Mouse (Mus musculus): ENCODE measurements at regions not wholly inside any gene's neighbourhood (a gene's known extent, or its start where the extent isn't known, plus 50 kb on each side); places are given as distances from the start of the nearest gene placed in this dataset.

- H3K27me3 ChIP-seq (ENCODE audit: control insufficient read depth, insufficient read depth, insufficient read length): no peaks in the 10 kb centered on the region
- no peaks in the 10 kb centered on the region for H3K79me2 ChIP-seq (ENCODE audit: control insufficient read depth, insufficient read depth)
- TF ChIP-seq MYOG (IDR thresholded peaks at IDR 0.05; ENCODE audit: control insufficient read depth in 1 of 3, insufficient read depth in 1 of 3, insufficient read length in 2 of 3, low read depth in 2 of 3) (no peak), POLR2AphosphoS2 (IDR thresholded peaks at IDR 0.05; ENCODE audit: insufficient read length, low read depth) (no peak), USF1 (IDR thresholded peaks at IDR 0.05; ENCODE audit: low read depth) (no peak), TCF12 (IDR thresholded peaks at IDR 0.05; ENCODE audit: insufficient read depth, poor library complexity, severe bottlenecking) (no peak), CEBPB (IDR thresholded peaks at IDR 0.05; ENCODE audit: insufficient read depth, poor library complexity, severe bottlenecking) (no peak), SRF (IDR thresholded peaks at IDR 0.05; ENCODE audit: control insufficient read depth, insufficient read length, low read depth) (no peak), MAX (IDR thresholded peaks at IDR 0.05; ENCODE audit: low read depth) (no peak), MYOD1 (IDR thresholded peaks at IDR 0.05; ENCODE audit: control insufficient read depth in 1 of 3, insufficient read length in 2 of 3, low read depth in 2 of 3) (no peak), POLR2A (IDR thresholded peaks at IDR 0.05; ENCODE audit: insufficient read length, low read depth) (no peak), E2F4 (IDR thresholded peaks at IDR 0.05; ENCODE audit: insufficient read depth) (no peak), REST (IDR thresholded peaks at IDR 0.05; ENCODE audit: insufficient read depth, insufficient read length) (no peak), TCF3 (IDR thresholded peaks at IDR 0.05; ENCODE audit: insufficient read length, low read depth) (no peak)
Observed at GRCm38 (mm10) chr3:36797025-36797424, 65.9 kb upstream of the 4932438A13Rik start.

GRCm38 (mm10) chr3:36798160-36798823 is 64.6 kb upstream of the 4932438A13Rik start:
- Histone ChIP-seq H3K36me3 (ENCODE audit: control insufficient read depth, insufficient read depth) (no peaks in the 10 kb centered on the region), H3K4me3 (no peak overlapping the region), H3ac (ENCODE audit: control insufficient read depth, insufficient read length) (no peak overlapping the region), H3K79me2 (ENCODE audit: control insufficient read depth, insufficient read depth) (no peaks in the 10 kb centered on the region), H3K4me2 (ENCODE audit: low read depth) (no peak overlapping the region), H3K27me3 (ENCODE audit: control insufficient read depth, insufficient read depth, insufficient read length) (no peaks in the 10 kb centered on the region)
- TF ChIP-seq MAX (IDR thresholded peaks at IDR 0.05; ENCODE audit: low read depth) (no peak), TCF3 (IDR thresholded peaks at IDR 0.05; ENCODE audit: insufficient read length, low read depth) (no peak), USF1 (IDR thresholded peaks at IDR 0.05; ENCODE audit: low read depth) (no peak), POLR2A (IDR thresholded peaks at IDR 0.05; ENCODE audit: insufficient read length, low read depth) (no peak), POLR2AphosphoS2 (IDR thresholded peaks at IDR 0.05; ENCODE audit: insufficient read length, low read depth) (no peak), REST (IDR thresholded peaks at IDR 0.05; ENCODE audit: insufficient read depth, insufficient read length) (no peak), MYOG (IDR thresholded peaks at IDR 0.05; ENCODE audit: control insufficient read depth in 1 of 3, insufficient read depth in 1 of 3, insufficient read length in 2 of 3, low read depth in 2 of 3) (no peak), TCF12 (IDR thresholded peaks at IDR 0.05; ENCODE audit: insufficient read depth, poor library complexity, severe bottlenecking) (no peak), CEBPB (IDR thresholded peaks at IDR 0.05; ENCODE audit: insufficient read depth, poor library complexity, severe bottlenecking) (no peak), MYOD1 (IDR thresholded peaks at IDR 0.05; ENCODE audit: control insufficient read depth in 1 of 3, insufficient read length in 2 of 3, low read depth in 2 of 3) (no peak), SRF (IDR thresholded peaks at IDR 0.05; ENCODE audit: control insufficient read depth, insufficient read length, low read depth) (no peak), E2F4 (IDR thresholded peaks at IDR 0.05; ENCODE audit: insufficient read depth) (no peak)

More at GRCm38 (mm10) chr3:36797025-36797424, 65.9 kb upstream of the 4932438A13Rik start:
- H3K4me2 ChIP-seq (ENCODE audit: low read depth): no peak overlapping the region
- H3ac ChIP-seq (ENCODE audit: control insufficient read depth, insufficient read length): no peak overlapping the region
- H3K4me3 ChIP-seq: no peak overlapping the region
- H3K36me3 ChIP-seq (ENCODE audit: control insufficient read depth, insufficient read depth): no peaks in the 10 kb centered on the region

- Histone ChIP-seq H3ac (ENCODE audit: control insufficient read depth, insufficient read length) (no peak overlapping the region), H3K79me2 (ENCODE audit: control insufficient read depth, insufficient read depth) (no peaks in the 10 kb centered on the region), H3K27me3 (ENCODE audit: control insufficient read depth, insufficient read depth, insufficient read length) (peaks cover 7% of the 10 kb centered on the region), H3K4me3 (no peak overlapping the region), H3K4me2 (ENCODE audit: low read depth) (no peak overlapping the region), H3K36me3 (ENCODE audit: control insufficient read depth, insufficient read depth) (no peaks in the 10 kb centered on the region)
- TF ChIP-seq CEBPB (IDR thresholded peaks at IDR 0.05; ENCODE audit: insufficient read depth, poor library complexity, severe bottlenecking) (no peak), REST (IDR thresholded peaks at IDR 0.05; ENCODE audit: insufficient read depth, insufficient read length) (no peak), MAX (IDR thresholded peaks at IDR 0.05; ENCODE audit: low read depth) (no peak), USF1 (IDR thresholded peaks at IDR 0.05; ENCODE audit: low read depth) (no peak), POLR2AphosphoS2 (IDR thresholded peaks at IDR 0.05; ENCODE audit: insufficient read length, low read depth) (no peak), MYOG (IDR thresholded peaks at IDR 0.05; ENCODE audit: control insufficient read depth in 1 of 3, insufficient read depth in 1 of 3, insufficient read length in 2 of 3, low read depth in 2 of 3) (no peak), MYOD1 (IDR thresholded peaks at IDR 0.05; ENCODE audit: control insufficient read depth in 1 of 3, insufficient read length in 2 of 3, low read depth in 2 of 3) (no peak), E2F4 (IDR thresholded peaks at IDR 0.05; ENCODE audit: insufficient read depth) (no peak), SRF (IDR thresholded peaks at IDR 0.05; ENCODE audit: control insufficient read depth, insufficient read length, low read depth) (no peak), TCF12 (IDR thresholded peaks at IDR 0.05; ENCODE audit: insufficient read depth, poor library complexity, severe bottlenecking) (no peak), POLR2A (IDR thresholded peaks at IDR 0.05; ENCODE audit: insufficient read length, low read depth) (no peak), TCF3 (IDR thresholded peaks at IDR 0.05; ENCODE audit: insufficient read length, low read depth) (no peak)
Observed at GRCm38 (mm10) chr3:36810528-36810927, 52.4 kb upstream of the 4932438A13Rik start.
